Mouse (Mus musculus) limb, embryonic 15.5 days (tissue): ENCODE data around the gene Vtcn1. TPM values are rescaled to one million over a fixed set of nuclear protein-coding genes. Genes with fewer than 3 reads are reported as not detected.

Experiments
- ATAC-seq: fragments of 200-750 bp; cut with Nextera tagmentation; 2 replicates; pipeline ENCODE4 v1.8.0; 2017; ENCODE audit warnings: low read depth, moderate TSS enrichment; ENCODE audit not compliant: insufficient number of reproducible peaks, low FRiP score, low TSS enrichment
- H3K27ac ChIP-seq: fragments of 300-500 bp; sonication (generic); 2 replicates; pipeline ENCODE4 v1.5.1; 2015; ENCODE audit warnings: moderate library complexity, mild to moderate bottlenecking, inconsistent platforms
- H3K27me3 ChIP-seq: fragments of 300-500 bp; sonication (generic); 2 replicates; pipeline ENCODE4 v1.6.1; 2015; ENCODE audit warnings: inconsistent platforms
- H3K36me3 ChIP-seq: fragments of 300-500 bp; sonication (generic); 2 replicates; pipeline ENCODE4 v1.6.1; 2015; ENCODE audit warnings: inconsistent platforms
- H3K4me1 ChIP-seq: fragments of 300-500 bp; sonication (generic); 2 replicates; pipeline ENCODE4 v1.6.1; 2015; ENCODE audit warnings: inconsistent platforms
- H3K4me2 ChIP-seq: fragments of 300-500 bp; sonication (generic); 2 replicates; pipeline ENCODE4 v1.6.1; 2015; ENCODE audit warnings: mild to moderate bottlenecking, inconsistent platforms
- H3K4me3 ChIP-seq: fragments of 300-500 bp; sonication (generic); 2 replicates; pipeline ENCODE4 v1.5.1; 2015; ENCODE audit warnings: mild to moderate bottlenecking, inconsistent platforms
- H3K9ac ChIP-seq: fragments of 300-500 bp; sonication (generic); 2 replicates; pipeline ENCODE4 v1.6.1; 2015; ENCODE audit warnings: inconsistent platforms
- H3K9me3 ChIP-seq: fragments of 300-500 bp; sonication (generic); 2 replicates; pipeline ENCODE4 v1.6.1; 2016; ENCODE audit warnings: inconsistent platforms
- WGBS: fragments of 180-500 bp; shearing (Covaris S2); methylation state at CpG from one replicate; pipeline ENCODE4 v1.1.7; 2015; 5-methylcytosine and 5-hydroxymethylcytosine counted together
- polyA plus RNA-seq: library from polyadenylated mRNA; unstranded; fragments of >200 nt; fragmentation: Nextera tagmentation; extraction: Ambion mirVana; gene quantifications from 2 replicates; pipeline ENCODE4 v1.2.1, GENCODE M21; 2015

Vtcn1 gene
- polyA plus RNA-seq, 1 experiment from 2014 or later: 0.10 TPM

DNA sequence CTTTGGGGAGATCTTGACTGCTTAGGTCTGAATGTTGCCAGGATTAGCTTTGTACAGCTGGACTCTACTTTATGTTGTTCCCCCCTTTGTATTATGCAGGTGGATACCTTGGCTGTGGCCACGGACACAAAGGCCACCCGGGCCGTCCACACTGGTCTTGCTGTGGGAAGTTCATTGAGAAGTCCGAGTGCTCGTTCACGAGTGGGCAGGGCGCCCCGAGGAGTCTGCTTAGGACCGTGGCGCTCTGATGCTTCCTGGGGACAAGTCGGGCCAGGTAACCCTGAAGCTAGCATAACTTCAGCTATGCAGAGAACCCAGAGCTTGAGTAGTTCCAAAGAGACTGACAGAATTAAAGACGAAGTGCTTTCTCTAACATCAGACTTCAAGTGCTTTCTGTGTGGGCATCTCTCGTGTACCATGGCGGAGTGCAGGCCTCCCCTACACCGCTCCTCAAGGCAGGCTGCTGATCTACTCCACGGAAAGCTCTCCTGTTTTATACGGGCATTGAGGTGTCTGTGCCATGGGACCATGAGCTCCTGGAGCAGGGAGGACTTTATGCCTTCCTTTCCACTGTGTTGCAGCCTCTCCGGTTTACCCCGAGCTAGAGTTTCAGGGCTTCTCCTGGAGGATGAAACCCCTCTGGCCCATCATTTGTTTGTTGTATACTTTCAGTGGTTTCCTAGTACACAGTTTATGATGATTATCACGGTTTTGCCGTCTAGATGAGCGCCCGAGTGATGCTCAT lies 106.2 kb downstream of the Vtcn1 start:
- Histone ChIP-seq H3K9me3 (no peaks in the 10 kb centered on the region), H3K9ac (no peak overlapping the region), H3K4me3 (no peak overlapping the region), H3K27me3 (no peaks in the 10 kb centered on the region), H3K36me3 (peaks cover 65% of the 10 kb centered on the region), H3K27ac (no peak overlapping the region), H3K4me2 (no peak overlapping the region), H3K4me1 (no peaks in the 10 kb centered on the region)
- ATAC-seq: no peak
- 92% methylated on average over 23 of the region's 23 CpGs for WGBS

DNA sequence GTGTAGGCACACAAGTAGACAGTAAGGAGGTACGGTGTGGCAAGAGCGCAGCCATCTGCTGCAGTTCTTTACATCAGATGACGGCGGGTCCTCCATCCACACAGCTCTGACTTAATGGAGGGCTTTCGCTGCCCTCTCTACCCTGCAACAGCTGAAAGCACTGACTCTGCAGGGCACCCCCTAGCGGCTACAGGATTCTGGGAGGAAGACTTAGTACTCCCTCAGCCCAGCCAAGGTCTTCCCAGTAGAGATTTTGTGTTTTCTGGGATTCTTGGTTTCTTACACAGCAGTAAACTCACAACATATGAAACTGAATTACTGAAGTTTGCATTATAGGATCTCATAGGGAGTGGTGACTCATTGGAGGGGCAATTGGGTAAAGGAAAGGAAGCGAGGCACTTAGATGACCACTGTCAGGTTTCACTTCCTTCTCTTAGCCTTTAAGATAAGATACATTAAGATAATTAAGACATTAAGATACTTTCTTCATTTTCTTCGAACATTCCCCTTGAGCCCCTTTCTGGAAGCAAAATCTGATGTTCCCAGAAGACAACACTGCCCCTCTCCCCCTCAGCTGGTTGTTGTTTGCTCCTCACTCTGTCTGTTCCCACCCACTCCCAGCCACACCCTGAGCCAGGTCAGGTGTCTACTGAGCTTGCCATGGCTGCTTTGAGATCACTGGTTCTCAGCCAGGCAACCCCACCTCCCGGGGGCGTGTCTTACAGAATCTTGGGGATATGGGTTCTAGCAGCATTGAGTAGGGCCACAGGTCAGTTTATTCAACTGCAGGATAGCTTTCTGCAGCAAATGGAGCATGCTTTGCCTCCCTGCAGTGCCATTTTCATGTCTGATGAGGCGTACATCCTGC lies 107.1 kb downstream of the Vtcn1 start:
- no peaks in the 10 kb centered on the region for H3K4me1 ChIP-seq
- no peak overlapping the region for H3K27ac ChIP-seq
- H3K4me3 ChIP-seq: no peak overlapping the region
- H3K9ac ChIP-seq: no peak overlapping the region
- 80% methylated on average over 11 of the region's 11 CpGs for WGBS
- no peaks in the 10 kb centered on the region for H3K27me3 ChIP-seq
- peaks cover 66% of the 10 kb centered on the region for H3K36me3 ChIP-seq
- no peak overlapping the region for H3K4me2 ChIP-seq
- no peak for ATAC-seq
- no peaks in the 10 kb centered on the region for H3K9me3 ChIP-seq

DNA sequence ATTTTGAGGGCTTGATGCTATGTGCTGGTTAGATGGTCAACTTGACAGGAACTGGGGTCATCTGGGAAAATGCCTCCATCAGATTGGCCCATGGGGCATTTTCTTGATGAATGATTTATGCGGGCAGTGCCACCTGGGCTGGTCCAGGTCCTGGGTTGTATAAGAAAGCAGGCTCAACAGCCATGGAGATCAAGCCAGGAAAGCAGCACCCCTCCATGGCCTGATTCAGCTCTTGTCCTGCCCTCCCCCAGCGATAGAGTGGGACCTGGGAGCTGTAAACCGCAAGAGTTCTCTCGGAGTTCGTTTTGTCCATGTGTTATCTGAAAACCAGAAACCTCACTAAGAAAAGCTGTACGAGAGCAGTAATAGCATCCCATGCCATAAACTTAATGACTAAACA lies 110.3 kb downstream of the Vtcn1 start:
- H3K4me3 ChIP-seq: no peak overlapping the region
- H3K9me3 ChIP-seq: no peaks in the 10 kb centered on the region
- no peak overlapping the region for H3K9ac ChIP-seq
- H3K4me2 ChIP-seq: no peak overlapping the region
- H3K36me3 ChIP-seq: peaks cover 66% of the 10 kb centered on the region
- no peak overlapping the region for H3K27ac ChIP-seq
- ATAC-seq: no peak
- WGBS: 62% methylated on average over 6 of the region's 6 CpGs
- no peaks in the 10 kb centered on the region for H3K27me3 ChIP-seq
- no peaks in the 10 kb centered on the region for H3K4me1 ChIP-seq

DNA sequence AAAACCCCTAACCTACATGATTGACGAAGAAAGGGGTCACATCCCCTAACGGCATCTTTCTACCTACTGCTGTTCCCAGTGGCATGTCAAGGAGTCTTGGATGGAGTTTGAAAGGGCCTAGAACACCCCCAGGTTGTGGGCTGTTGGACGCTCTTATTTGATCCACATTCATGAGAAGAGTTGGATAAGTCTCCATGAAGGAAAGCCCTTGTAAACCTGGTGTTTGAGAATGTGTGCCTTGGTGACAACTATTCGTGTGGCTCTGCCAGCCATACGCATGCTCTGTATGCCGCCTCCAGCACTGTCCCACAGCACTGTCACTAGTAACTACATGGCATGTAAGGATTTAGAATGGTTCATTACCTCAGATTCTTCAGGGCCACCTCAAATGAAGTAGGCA lies 110.9 kb downstream of the Vtcn1 start:
- no peak for ATAC-seq
- Histone ChIP-seq H3K9me3 (no peaks in the 10 kb centered on the region), H3K4me2 (no peak overlapping the region), H3K9ac (no peak overlapping the region), H3K4me3 (no peak overlapping the region), H3K36me3 (peaks cover 66% of the 10 kb centered on the region), H3K4me1 (no peaks in the 10 kb centered on the region), H3K27me3 (no peaks in the 10 kb centered on the region), H3K27ac (no peak overlapping the region)
- WGBS: 98% methylated on average over 6 of the region's 6 CpGs

DNA sequence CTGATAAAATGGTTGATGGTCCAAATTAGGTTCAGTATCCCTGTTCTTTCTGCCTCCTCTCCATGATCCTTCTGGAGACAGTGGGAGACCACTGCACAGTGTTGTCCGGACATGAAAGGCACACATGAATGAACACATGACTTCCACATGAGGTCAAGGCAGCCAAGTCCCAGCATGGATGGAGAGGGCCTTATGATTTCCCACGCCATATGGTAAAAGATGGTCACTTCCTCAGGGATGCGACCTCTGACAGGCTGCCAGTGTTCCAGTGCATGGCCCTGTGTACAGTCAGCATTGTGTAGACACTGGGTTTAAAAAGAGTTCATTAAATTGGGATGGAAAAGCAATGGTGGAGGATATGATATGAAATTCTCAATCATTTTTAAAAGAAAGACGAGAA lies 113.0 kb downstream of the Vtcn1 start:
- H3K9me3 ChIP-seq: no peaks in the 10 kb centered on the region
- no peak overlapping the region for H3K4me3 ChIP-seq
- no peak overlapping the region for H3K4me2 ChIP-seq
- no peaks in the 10 kb centered on the region for H3K4me1 ChIP-seq
- 93% methylated on average over 4 of the region's 4 CpGs for WGBS
- ATAC-seq: no peak
- H3K36me3 ChIP-seq: peaks cover 60% of the 10 kb centered on the region
- no peaks in the 10 kb centered on the region for H3K27me3 ChIP-seq
- no peak overlapping the region for H3K27ac ChIP-seq
- no peak overlapping the region for H3K9ac ChIP-seq

DNA sequence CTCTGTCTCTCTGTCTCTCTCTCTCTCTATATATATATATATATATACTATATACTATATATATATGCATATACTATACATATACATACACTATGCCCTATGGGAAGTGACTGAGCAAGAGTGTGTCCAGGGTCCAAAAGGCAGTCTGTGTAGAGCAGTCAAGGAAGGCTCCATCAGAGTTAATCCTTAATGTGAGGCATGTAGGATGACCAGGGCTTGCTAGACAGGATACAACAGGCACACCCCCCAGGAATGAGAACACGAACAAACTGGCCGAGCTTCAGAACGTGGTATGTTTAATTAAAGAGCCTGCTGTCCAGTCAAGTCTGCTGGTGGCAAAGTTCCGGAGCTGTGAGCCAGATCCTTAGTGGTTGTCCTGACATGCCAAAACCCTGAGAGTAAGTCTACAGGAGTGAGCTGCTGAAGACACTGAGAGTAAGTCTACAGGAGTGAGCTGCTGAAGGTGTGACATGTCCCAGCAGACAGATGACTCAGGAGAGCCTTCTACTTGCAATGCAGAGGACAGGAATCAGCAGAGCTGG lies 115.3 kb downstream of the Vtcn1 start:
- Histone ChIP-seq H3K36me3 (peaks cover 69% of the 10 kb centered on the region), H3K27me3 (no peaks in the 10 kb centered on the region), H3K27ac (no peak overlapping the region), H3K4me3 (no peak overlapping the region), H3K9me3 (no peaks in the 10 kb centered on the region), H3K9ac (no peak overlapping the region), H3K4me2 (no peak overlapping the region), H3K4me1 (no peaks in the 10 kb centered on the region)
- no peak for ATAC-seq
- WGBS: 80% methylated on average over 4 of the region's 4 CpGs

Other genes starting within 250 kb of the Vtcn1 start
- gene Man1a2, start 140.0 kb upstream of the Vtcn1 start, polyA plus RNA-seq: 70.7 and 78.8 TPM in 2 replicates
- gene Trim45, start 96.7 kb downstream of the Vtcn1 start, polyA plus RNA-seq: 4.7 and 5.9 TPM in 2 replicates
- 11.6 and 11.7 TPM in 2 replicates for gene Ttf2, start 144.2 kb downstream of the Vtcn1 start, polyA plus RNA-seq
- gene Cd101, start 204.1 kb downstream of the Vtcn1 start, polyA plus RNA-seq: 0.23 and 0.37 TPM in 2 replicates